Mouse (Mus musculus) forebrain, embryonic 16.5 days (tissue): Measurements from ENCODE around the gene Gpr62. TPM values are rescaled to one million over a fixed set of nuclear protein-coding genes. Genes with fewer than 3 reads are reported as not detected.

Experiments
- ATAC-seq: fragments of 200-750 bp; cut with Nextera tagmentation; 2 replicates; pipeline ENCODE4 v1.8.0; 2017; ENCODE audit warnings: mild to moderate bottlenecking, moderate library complexity
- H3K27ac ChIP-seq: fragments of 300-500 bp; sonication (generic); 2 replicates; pipeline ENCODE4 v1.5.1; 2014; ENCODE audit warnings: low read length, control low read depth
- H3K27me3 ChIP-seq: fragments of 300-500 bp; sonication (generic); replicated peaks from 2 replicates; pipeline ENCODE4 v1.6.1; 2014; ENCODE audit warnings: low read length; ENCODE audit not compliant: control insufficient read depth, insufficient read depth
- H3K36me3 ChIP-seq: fragments of 300-500 bp; sonication (generic); 2 replicates; pipeline ENCODE4 v1.6.1; 2014; ENCODE audit not compliant: control insufficient read depth, insufficient read depth
- H3K4me1 ChIP-seq: fragments of 300-500 bp; sonication (generic); replicated peaks from 2 replicates; pipeline ENCODE4 v1.6.1; 2014; ENCODE audit warnings: low read length; ENCODE audit not compliant: control insufficient read depth, insufficient read depth
- H3K4me2 ChIP-seq: fragments of 300-500 bp; sonication (generic); 2 replicates; pipeline ENCODE4 v1.6.1; 2014; ENCODE audit warnings: mild to moderate bottlenecking, low read length, control low read depth
- H3K4me3 ChIP-seq: fragments of 300-500 bp; sonication (generic); replicated peaks from 2 replicates; pipeline ENCODE4 v1.5.1; 2014; ENCODE audit warnings: mild to moderate bottlenecking, low read length, control low read depth
- H3K9ac ChIP-seq: fragments of 300-500 bp; sonication (generic); replicated peaks from 2 replicates; pipeline ENCODE4 v1.6.1; 2014; ENCODE audit warnings: low read depth, low read length, control low read depth
- H3K9me3 ChIP-seq: fragments of 300-500 bp; sonication (generic); 2 replicates; pipeline ENCODE4 v1.6.1; 2016; ENCODE audit warnings: low read length; ENCODE audit not compliant: control insufficient read depth
- WGBS: fragments of 180-500 bp; shearing (Covaris S2); extraction: QIAGEN DNeasy Blood & Tissue Kit; methylation state at CpG from one replicate; pipeline ENCODE4 v1.1.7; 2014; 5-methylcytosine and 5-hydroxymethylcytosine counted together
- polyA plus RNA-seq: library from polyadenylated mRNA; unstranded; fragments of >200 nt; fragmentation: Nextera tagmentation; extraction: Ambion mirVana; gene quantifications from 2 replicates; pipeline ENCODE4 v1.2.1, GENCODE M21; 2015

The Gpr62 gene
- polyA plus RNA-seq, 1 experiment from 2014 or later, result 0.48 TPM

DNA sequence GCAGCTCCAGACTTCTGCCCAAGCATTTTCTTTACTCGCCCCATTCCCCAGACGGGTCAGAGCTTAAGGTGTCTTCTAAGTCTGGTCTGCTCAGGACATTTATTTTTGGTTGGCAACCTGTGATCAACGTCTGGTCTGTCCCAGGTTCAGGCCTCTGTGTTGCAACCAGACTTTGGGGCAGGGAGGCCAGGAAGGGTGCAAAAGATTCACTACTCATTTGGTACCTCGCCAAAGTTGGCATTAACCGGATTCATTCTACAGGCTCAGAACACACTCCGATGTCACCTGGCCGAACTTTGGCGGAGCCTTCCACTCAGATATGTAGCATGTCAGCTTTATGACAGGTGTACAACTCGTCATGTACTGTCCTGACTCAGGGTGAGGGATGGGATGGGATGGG, 17.8 kb downstream of the Gpr62 start:
- WGBS, result 37% methylated on average over 9 of the region's 9 CpGs
- Histone ChIP-seq H3K9me3 (no peaks in the 10 kb centered on the region), H3K9ac (peak overlapping the region; percentile 76), H3K4me3 (peak overlapping the region; percentile 61), H3K4me2 (peak overlapping the region; percentile 78), H3K36me3 (no peaks in the 10 kb centered on the region), H3K27me3 (no peaks in the 10 kb centered on the region), H3K4me1 (peaks cover 35% of the 10 kb centered on the region), H3K27ac (peak overlapping the region; percentile 43)
- ATAC-seq, result 0 out of 2 replicates have a peak, but pooled peaks have one; percentile 10

DNA sequence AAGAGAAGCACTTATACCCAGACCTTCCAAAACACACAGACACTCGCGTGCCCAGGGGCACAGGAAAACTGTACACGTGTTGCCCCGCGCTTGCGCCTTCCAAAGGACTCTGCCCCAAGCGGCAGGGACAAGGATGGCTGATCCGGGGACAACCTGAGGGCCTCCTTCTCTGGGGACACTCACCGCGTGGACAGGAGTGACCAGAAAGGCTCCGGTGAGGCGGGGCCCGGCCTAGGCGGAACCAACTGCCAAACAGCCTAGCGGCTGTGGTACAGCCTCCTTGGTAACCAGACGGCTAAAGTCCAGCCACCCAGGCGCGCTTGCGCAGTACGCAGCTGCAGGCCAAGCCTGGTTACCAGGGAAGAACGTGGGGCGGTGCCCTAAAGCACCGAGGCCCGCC, 18.4 kb downstream of the Gpr62 start, which contains the start of the genes Abhd14b and Abhd14a:
Gene Abhd14b, plus strand, starts transcription at position 112 of the 400 bp plus-strand sequence.
Gene Abhd14a, minus strand, starts transcription at position 331 of the 400 bp plus-strand sequence.
- H3K9me3 ChIP-seq, result no peaks in the 10 kb centered on the region
- H3K27me3 ChIP-seq, result no peaks in the 10 kb centered on the region
- H3K4me3 ChIP-seq, result peak within 1 kb of the TSS; percentile 61
- H3K4me1 ChIP-seq, result peaks cover 29% of the 10 kb centered on the region
- H3K36me3 ChIP-seq, result no peaks in the 10 kb centered on the region
- WGBS, result under 1% methylated on average over 24 of the region's 24 CpGs
- H3K4me2 ChIP-seq, result peak within 1 kb of the TSS; percentile 78
- peak within 1 kb of the TSS; percentile 76 for H3K9ac ChIP-seq
- H3K27ac ChIP-seq, result peak within 1 kb of the TSS; percentile 58
- peak; percentile 82 for ATAC-seq

DNA sequence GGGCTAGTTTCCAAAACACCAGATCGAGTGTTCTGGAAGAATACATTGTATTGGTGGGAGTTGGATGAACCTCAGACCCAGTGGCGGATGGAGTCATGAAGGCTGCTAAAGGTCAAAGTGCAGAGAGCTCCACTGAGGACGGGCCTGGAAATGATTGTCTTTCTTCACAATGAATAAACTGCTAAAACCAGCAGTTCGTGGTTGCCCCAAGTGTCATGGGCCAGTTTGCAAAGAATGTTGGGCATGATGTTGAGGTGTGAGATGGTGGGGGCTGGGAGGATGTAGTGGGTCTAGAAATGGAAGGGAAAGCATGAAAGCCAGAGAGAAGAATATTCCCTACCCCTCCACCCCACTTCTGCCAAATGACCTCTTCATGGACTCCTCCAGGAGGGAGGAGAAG, 20.9 kb downstream of the Gpr62 start:
- Histone ChIP-seq H3K27ac (no peak overlapping the region), H3K36me3 (no peaks in the 10 kb centered on the region), H3K4me1 (peaks cover 26% of the 10 kb centered on the region), H3K27me3 (no peaks in the 10 kb centered on the region), H3K4me2 (no peak overlapping the region), H3K4me3 (no peak overlapping the region), H3K9ac (no peak overlapping the region), H3K9me3 (no peaks in the 10 kb centered on the region)
- WGBS, result 87% methylated on average over 4 of the region's 4 CpGs
- no peak for ATAC-seq

DNA sequence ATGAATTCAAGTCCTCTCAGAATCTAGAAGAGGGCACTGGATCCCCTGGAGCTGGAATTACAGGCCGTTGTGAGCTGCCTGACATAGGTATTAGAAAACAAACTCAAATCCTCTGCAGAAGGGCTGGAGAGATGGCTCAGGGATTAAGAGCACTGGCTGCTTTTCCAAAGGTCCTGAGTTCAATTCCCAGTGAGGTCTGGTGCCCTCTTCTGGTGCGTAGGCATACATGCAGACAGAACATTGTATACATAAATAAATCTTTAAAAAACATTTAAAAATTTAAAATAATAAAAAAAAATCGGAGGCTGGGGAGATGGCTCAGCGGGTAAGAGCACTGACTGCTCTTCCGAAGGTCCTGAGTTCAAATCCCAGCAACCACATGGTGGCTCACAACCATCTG, 23.1 kb downstream of the Gpr62 start:
- H3K36me3 ChIP-seq, result no peaks in the 10 kb centered on the region
- no peak overlapping the region for H3K4me3 ChIP-seq
- no peaks in the 10 kb centered on the region for H3K27me3 ChIP-seq
- ATAC-seq, result no peak
- no peaks in the 10 kb centered on the region for H3K9me3 ChIP-seq
- peaks cover 23% of the 10 kb centered on the region for H3K4me1 ChIP-seq
- no peak overlapping the region for H3K27ac ChIP-seq
- 78% methylated on average over 5 of the region's 5 CpGs for WGBS
- H3K9ac ChIP-seq, result no peak overlapping the region
- H3K4me2 ChIP-seq, result no peak overlapping the region

DNA sequence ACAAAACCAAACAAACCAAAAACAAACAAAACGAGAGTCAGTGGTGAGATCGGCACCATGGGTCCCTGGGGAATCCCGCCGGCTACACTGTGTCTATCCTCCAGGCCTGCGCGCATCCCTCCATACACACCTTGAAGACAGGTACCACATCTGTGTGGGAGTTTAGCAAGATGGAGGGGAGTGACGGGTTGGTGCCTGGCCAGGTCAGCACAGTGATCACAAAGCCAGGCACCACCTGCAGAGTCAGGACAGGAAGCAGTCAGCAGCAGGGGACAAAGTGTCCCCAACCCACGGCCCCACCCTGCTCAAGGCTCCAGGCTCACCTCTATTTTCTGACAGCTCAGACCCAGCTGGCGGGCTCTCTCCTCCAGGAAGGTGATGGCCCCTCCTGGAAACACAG, 29.2 kb downstream of the Gpr62 start:
- H3K4me1 ChIP-seq, result peaks cover 16% of the 10 kb centered on the region
- H3K9me3 ChIP-seq, result no peaks in the 10 kb centered on the region
- H3K27ac ChIP-seq, result no peak overlapping the region
- no peaks in the 10 kb centered on the region for H3K27me3 ChIP-seq
- H3K36me3 ChIP-seq, result peaks cover 10% of the 10 kb centered on the region; the same call in 1 of the 2 replicates
- ATAC-seq, result no peak
- no peak overlapping the region for H3K4me3 ChIP-seq
- 85% methylated on average over 9 of the region's 9 CpGs for WGBS
- no peak overlapping the region for H3K9ac ChIP-seq
- H3K4me2 ChIP-seq, result no peak overlapping the region

DNA sequence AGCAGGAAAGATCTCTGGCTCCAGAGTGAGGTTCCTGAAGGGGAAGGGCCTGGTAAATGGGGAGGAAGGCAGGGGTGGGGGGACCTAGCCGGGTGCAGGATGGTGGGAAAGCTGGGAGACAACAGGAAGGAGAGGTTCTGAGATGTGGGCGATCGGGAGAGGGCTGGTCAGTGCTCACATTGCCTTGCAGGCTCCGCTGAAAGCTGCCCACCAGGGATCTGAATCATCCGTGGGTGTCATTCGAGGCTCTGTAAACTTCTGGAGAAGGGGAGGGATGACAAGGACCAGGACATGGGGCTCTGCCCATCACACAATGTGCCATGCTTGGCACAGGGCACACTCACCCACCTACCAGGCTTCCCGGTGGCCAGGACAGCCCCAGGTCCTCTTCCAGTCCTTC, 32.3 kb downstream of the Gpr62 start:
- Histone ChIP-seq H3K27me3 (no peaks in the 10 kb centered on the region), H3K36me3 (peaks cover 10% of the 10 kb centered on the region; the same call in 1 of the 2 replicates), H3K9me3 (no peaks in the 10 kb centered on the region), H3K9ac (no peak overlapping the region), H3K4me3 (no peak overlapping the region), H3K4me2 (no peak overlapping the region), H3K27ac (no peak overlapping the region), H3K4me1 (peaks cover 19% of the 10 kb centered on the region)
- WGBS, result 76% methylated on average over 7 of the region's 7 CpGs
- no peak for ATAC-seq

DNA sequence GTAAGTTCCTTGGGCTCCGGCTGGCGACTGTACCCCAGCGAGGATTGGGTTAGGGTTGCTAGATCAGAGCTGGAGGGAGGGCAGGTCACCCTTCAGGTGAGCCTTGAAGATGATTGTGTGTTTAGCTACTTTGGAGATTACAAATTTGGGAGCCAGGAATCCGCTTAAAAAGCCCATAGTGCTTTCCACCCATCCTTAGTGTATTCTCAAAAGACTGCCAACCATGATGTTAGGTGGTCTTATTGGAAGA, 35.8 kb downstream of the Gpr62 start:
- WGBS, result 3% methylated on average over 4 of the region's 4 CpGs
- Histone ChIP-seq H3K4me1 (peaks cover 10% of the 10 kb centered on the region), H3K36me3 (peaks cover 10% of the 10 kb centered on the region; the same call in 1 of the 2 replicates), H3K4me3 (peak overlapping the region; percentile 67), H3K27me3 (no peaks in the 10 kb centered on the region), H3K9ac (peak overlapping the region; percentile 70), H3K9me3 (no peaks in the 10 kb centered on the region), H3K4me2 (peak overlapping the region; percentile 69), H3K27ac (peak overlapping the region; percentile 88)
- ATAC-seq, result no peak

DNA sequence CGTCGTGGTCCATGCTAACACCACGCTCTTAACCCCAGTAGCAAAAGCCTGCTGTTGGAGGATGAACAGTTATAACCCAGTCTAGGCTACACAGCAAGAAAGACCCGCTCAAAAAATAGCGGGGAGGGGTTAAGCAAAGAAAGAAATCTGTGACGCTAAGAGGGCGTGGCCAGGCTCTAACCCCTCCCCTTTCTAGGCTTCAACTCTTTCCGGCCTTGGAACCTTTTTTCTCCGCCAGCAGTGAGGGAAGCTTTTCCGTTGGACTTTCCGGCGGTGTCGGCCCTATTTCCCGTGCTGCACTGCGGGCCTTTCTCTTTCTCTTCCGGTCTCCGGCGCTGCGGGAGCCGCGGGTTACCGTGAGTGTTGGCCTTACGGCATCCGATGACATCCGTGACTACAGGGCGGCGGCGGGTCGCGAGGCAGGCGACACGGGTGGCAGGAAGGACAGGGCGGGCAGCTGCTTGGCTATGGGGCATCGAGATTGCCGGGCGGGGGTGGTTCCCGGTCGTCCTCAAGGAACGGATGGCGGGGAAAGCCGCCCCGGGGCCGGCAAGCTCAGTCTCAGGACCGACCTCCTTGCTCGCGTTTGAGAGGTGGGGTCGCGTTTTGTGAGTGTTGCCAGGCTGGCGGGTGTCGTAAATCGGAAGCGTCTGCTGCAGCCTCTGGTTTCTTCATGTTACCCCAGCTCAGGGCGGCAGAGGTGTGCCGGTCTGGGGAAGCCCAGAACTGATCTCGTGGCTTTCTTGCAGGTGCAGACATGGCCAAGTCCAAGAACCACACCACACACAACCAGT, 36.3 kb downstream of the Gpr62 start, which contains the start of gene Rpl29:
Gene Rpl29, plus strand, starts transcription at position 234 of the 794 bp plus-strand sequence.
- peak within 1 kb of the TSS; percentile 69 for H3K4me2 ChIP-seq
- peak within 1 kb of the TSS; percentile 70 for H3K9ac ChIP-seq
- no peaks in the 10 kb centered on the region for H3K27me3 ChIP-seq
- H3K27ac ChIP-seq, result peak within 1 kb of the TSS; percentile 96
- under 1% methylated on average over 55 of the region's 55 CpGs for WGBS
- H3K4me3 ChIP-seq, result peak within 1 kb of the TSS; percentile 67
- no peaks in the 10 kb centered on the region for H3K9me3 ChIP-seq
- peaks cover 10% of the 10 kb centered on the region; the same call in 1 of the 2 replicates for H3K36me3 ChIP-seq
- peaks cover 10% of the 10 kb centered on the region for H3K4me1 ChIP-seq
- ATAC-seq, result peak; percentile 91

DNA sequence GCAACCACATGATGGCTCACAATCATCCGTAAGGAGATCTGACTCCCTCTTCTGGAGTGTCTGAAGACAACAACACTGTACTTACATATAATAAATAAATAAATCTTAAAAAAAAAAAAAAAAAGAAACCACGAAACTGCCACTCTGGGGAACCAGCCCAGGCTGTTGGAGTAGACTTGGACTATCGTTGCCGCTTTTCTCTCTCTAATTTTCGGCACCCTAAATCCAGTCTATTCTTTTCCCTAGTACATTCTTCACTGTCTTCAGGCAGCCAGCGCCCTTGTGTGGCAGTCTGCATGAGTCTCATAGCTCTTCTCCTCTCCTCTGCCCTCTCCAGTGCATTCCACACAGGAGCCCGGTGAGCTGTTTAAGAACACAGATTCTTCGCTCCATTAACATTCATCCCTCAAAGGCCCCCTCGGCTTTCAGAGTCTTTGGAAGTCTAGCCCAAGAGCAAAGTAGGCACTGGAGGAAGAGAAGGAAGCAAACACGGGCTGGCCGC, 37.0 kb downstream of the Gpr62 start:
- H3K27me3 ChIP-seq, result no peaks in the 10 kb centered on the region
- H3K9me3 ChIP-seq, result no peaks in the 10 kb centered on the region
- H3K4me1 ChIP-seq, result peaks cover 10% of the 10 kb centered on the region
- 16% methylated on average over 11 of the region's 11 CpGs for WGBS
- H3K4me2 ChIP-seq, result peak overlapping the region; percentile 68
- peak; percentile 64 for ATAC-seq
- H3K27ac ChIP-seq, result peak overlapping the region; percentile 96
- H3K36me3 ChIP-seq, result peaks cover 10% of the 10 kb centered on the region; the same call in 1 of the 2 replicates
- peak overlapping the region; percentile 57 for H3K9ac ChIP-seq
- peak overlapping the region; percentile 67 for H3K4me3 ChIP-seq
